Mouse (Mus musculus) ES-Bruce4 (cell line): ENCODE measurements at regions not wholly inside any gene's neighbourhood (a gene's known extent, or its start where the extent isn't known, plus 50 kb on each side); places are given as distances from the start of the nearest gene placed in this dataset.

Experiments
- CTCF ChIP-seq: IDR thresholded peaks from one replicate; pipeline ENCODE4 v1.8.1; 2011; ENCODE audit warnings: low read depth, low read length
- EP300 ChIP-seq: IDR thresholded peaks from 2 replicates; pipeline ENCODE4 v1.6.1; 2011; ENCODE audit warnings: low read depth, low read length; ENCODE audit not compliant: insufficient read depth
- POLR2A ChIP-seq: IDR thresholded peaks from one replicate; pipeline ENCODE4 v1.8.1; 2011; ENCODE audit warnings: low read length; ENCODE audit not compliant: insufficient read depth

DNA sequence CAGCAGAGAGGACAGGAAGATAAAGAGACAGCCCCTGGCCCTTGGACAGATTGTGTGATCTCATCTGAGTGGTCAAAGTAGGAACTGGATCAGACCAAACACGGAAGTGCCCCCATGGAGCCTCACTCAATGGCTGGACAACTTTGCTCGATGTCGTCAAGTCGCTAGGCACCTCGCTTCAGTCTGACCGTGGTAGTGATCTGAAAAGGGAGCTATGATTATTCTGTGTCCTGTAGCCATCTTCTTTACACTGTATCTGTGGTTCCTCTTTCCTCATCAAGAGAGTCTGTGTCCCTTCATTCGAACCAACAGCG is 67.0 kb upstream of the Rasgrf1 start:
- no peak for TF ChIP-seq POLR2A
- no peak for TF ChIP-seq CTCF
- no peak for TF ChIP-seq EP300
